Mouse (Mus musculus) bone marrow macrophage, adult 2 months (primary cell): Measurements from ENCODE around the gene Cdh16.

Experiments used
- CTCF ChIP-seq: IDR thresholded peaks from 2 replicates; pipeline ENCODE4 v1.5.1; 2012; ENCODE audit warnings: low read depth, mild to moderate bottlenecking, low read length, moderate library complexity
- POLR2A ChIP-seq: IDR thresholded peaks from 2 replicates; pipeline ENCODE4 v1.6.1; 2012; ENCODE audit warnings: mild to moderate bottlenecking, low read depth, low read length, borderline replicate concordance

DNA sequence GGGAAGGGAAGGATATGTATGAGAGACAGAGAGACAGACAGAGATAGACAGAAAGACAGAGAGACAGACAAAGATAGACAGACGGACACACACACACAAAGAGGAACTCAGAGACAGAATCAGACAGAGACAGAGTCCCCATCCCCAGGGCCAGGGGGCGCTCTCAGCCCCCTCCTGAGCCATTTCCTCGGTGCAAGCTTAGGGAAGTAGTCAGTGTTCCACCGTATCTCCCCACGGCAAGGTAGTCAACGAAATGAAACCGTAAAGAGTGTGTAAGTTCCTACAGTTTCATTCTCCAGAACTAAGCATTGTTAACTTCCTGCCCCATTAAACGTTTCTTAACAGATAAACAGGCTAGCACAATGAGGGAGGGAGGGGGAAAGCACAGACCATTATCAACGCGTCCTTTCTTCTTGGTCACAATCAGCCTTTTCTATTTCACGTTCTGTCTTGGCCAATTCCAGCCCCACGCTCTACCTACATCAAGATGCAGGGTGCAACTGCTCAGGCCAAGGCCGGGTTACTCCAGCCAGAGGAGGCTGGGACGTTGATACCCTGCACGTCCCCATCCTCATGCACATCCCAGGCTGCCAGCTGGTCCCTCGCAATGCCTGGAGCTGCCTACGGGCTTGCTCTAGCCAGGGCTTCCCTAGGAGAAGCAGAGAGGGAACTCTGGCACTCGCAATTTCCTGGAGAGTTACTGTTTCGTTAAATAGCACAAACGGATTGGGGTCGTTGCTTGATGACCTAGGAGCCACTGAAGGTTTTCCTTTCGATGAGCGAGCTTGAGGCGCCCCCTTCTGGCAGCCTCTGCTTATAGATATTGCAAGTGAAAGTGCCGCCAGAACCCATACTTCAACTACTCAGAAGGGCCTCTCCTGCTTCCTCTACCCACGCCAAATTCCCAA, 53.5 kb downstream of the Cdh16 start:
- no peak for TF ChIP-seq POLR2A
- TF ChIP-seq CTCF = peak; percentile 79
